Mouse (Mus musculus) splenic B cell, adult 2 months (primary cell): ENCODE measurements around the gene Magi2.

Source experiments
- DNase-seq: peaks from one replicate; pipeline ENCODE4 v3.0.0-alpha.2; 2011; ENCODE audit warnings: low read depth, low spot score
- H3K27me3 ChIP-seq: 2 replicates; pipeline ENCODE4 v1.6.1; 2012; ENCODE audit warnings: mild to moderate bottlenecking, low read length, moderate library complexity, mixed read lengths; ENCODE audit not compliant: control insufficient read depth, poor library complexity, insufficient read depth, severe bottlenecking
- H3K36me3 ChIP-seq: 2 replicates; pipeline ENCODE4 v1.6.1; 2012; ENCODE audit warnings: mild to moderate bottlenecking, low read length, moderate library complexity, mixed read lengths; ENCODE audit not compliant: control insufficient read depth, poor library complexity, insufficient read depth, severe bottlenecking

The Magi2 gene

GRCm38 (mm10) chr5:20006616-20007015, 779.8 kb downstream of the Magi2 start:
- H3K27me3 ChIP-seq = no peaks in the 10 kb centered on the region
- H3K36me3 ChIP-seq = no peaks in the 10 kb centered on the region
- no peak for DNase-seq

DNA sequence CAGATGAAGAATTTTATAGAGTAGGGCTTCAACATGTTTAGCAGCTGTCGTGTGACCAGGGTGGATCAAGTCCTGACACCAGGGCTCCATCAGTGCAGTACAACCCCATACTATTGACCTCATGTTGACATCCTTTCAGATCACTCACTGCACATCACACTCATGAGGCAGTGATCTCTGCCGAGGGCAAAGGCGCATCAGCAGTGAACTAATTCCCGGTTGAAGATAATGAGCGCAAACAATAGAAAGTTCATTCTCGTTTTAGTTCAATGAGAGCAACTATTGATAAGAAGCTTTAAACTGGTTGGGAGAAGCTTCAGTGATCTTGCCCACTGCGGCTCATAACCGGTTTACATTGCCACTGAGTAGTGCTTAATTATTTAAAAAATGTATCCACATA, 780.4 kb downstream of the Magi2 start:
- Histone ChIP-seq H3K36me3 (no peaks in the 10 kb centered on the region), H3K27me3 (no peaks in the 10 kb centered on the region)
- DNase-seq = no peak

GRCm38 (mm10) chr5:20010210-20010609, 783.4 kb downstream of the Magi2 start:
- H3K36me3 ChIP-seq = no peaks in the 10 kb centered on the region
- H3K27me3 ChIP-seq = no peaks in the 10 kb centered on the region
- DNase-seq = no peak

- no peaks in the 10 kb centered on the region for H3K27me3 ChIP-seq
- H3K36me3 ChIP-seq = no peaks in the 10 kb centered on the region
- no peak for DNase-seq
These were observed 791.2 kb downstream of the Magi2 start for GRCm38 (mm10) chr5:20018063-20018462.

- no peak for DNase-seq
- no peaks in the 10 kb centered on the region for H3K27me3 ChIP-seq
- H3K36me3 ChIP-seq = no peaks in the 10 kb centered on the region
These were observed 819.8 kb downstream of the Magi2 start for GRCm38 (mm10) chr5:20046649-20047048.

GRCm38 (mm10) chr5:20048386-20048785, 821.5 kb downstream of the Magi2 start:
- no peak for DNase-seq
- Histone ChIP-seq H3K36me3 (no peaks in the 10 kb centered on the region), H3K27me3 (no peaks in the 10 kb centered on the region)

DNA sequence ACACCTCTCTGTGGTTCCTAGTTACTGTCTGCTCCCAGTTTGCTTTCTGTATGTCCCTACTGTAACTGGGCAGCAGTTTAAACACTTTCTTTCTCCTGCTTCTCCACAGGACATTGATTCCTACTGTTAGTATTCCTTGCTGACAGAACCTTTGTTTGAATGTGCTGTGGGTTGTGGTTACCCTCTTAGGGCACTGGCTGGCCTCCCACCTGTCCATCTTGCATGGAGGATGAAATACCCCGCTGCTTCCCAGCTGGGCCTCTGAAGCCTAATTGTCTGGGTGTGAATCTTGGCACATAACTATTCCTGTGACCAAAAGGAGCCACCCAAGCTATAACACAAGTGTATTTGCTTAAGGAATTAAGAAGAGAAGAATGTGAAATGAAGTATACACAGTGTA, 823.4 kb downstream of the Magi2 start:
- no peak for DNase-seq
- no peaks in the 10 kb centered on the region for H3K36me3 ChIP-seq
- H3K27me3 ChIP-seq = no peaks in the 10 kb centered on the region

DNA sequence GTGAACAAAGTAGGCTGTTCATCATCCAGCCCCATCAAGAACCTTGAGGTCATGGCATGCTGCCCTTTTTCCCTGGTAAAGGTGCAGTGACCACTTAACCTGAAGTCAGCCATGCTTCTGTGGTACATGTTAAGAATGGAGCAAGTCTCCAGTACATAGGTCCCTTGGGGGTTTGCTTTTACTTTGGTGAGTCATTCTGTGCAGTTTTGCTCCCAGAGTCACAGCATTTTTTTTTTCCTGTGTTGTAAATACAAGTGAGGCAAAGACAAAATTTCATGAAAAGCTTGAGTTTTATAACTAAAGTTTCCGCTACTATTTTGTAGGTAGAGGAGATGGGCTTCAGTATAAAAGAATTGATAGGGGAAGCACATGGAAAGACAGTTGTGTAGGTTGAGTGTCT, 828.2 kb downstream of the Magi2 start:
- H3K36me3 ChIP-seq = no peaks in the 10 kb centered on the region
- DNase-seq = no peak
- H3K27me3 ChIP-seq = no peaks in the 10 kb centered on the region

GRCm38 (mm10) chr5:20056074-20056842, 829.4 kb downstream of the Magi2 start:
- no peak for DNase-seq
- Histone ChIP-seq H3K27me3 (no peaks in the 10 kb centered on the region), H3K36me3 (no peaks in the 10 kb centered on the region)

DNA sequence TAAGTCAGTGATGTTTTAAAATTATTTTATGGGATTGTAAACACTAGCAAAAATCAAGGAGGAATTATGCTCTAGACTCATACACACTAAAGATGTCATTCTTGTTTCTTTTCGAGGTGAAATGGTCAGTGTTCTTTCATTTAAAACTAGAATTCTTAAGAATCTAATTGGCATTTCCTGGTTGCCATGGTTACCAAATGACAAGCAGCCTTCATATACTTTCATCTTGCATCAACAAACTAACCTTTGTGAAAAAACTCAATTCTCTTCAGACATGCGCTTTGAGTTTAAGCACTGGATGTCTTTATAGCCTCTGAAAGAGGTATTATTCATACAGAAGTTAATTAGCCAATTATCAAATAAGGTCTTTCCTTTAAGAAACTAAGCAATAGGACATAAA, 830.0 kb downstream of the Magi2 start:
- no peak for DNase-seq
- no peaks in the 10 kb centered on the region for H3K27me3 ChIP-seq
- no peaks in the 10 kb centered on the region for H3K36me3 ChIP-seq

- no peak for DNase-seq
- Histone ChIP-seq H3K27me3 (no peaks in the 10 kb centered on the region), H3K36me3 (no peaks in the 10 kb centered on the region)
These were observed 835.2 kb downstream of the Magi2 start for GRCm38 (mm10) chr5:20062011-20062410.

DNA sequence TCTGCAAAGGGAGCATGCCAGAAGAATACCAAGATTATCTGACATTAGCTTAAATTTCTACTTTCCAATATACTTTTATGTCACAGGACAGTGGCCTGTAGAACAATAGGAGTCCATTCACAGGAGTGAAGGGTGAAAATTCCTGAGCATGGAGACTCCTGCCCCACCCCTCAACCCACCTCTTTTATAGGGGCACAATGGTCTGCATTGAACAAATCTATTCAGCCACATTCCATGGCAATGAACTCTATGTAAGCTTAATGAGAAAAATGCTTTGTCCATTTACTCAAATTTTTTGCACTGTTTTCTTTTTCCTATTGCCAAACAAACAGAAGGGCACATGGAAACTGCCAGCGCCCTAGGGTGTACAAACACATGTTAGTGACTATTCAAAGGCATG, 838.2 kb downstream of the Magi2 start:
- Histone ChIP-seq H3K27me3 (no peaks in the 10 kb centered on the region), H3K36me3 (no peaks in the 10 kb centered on the region)
- DNase-seq = no peak

- Histone ChIP-seq H3K27me3 (no peaks in the 10 kb centered on the region), H3K36me3 (no peaks in the 10 kb centered on the region)
- no peak for DNase-seq
These were observed 841.7 kb downstream of the Magi2 start for GRCm38 (mm10) chr5:20068496-20068895.

GRCm38 (mm10) chr5:20068921-20069486, 842.2 kb downstream of the Magi2 start:
- no peaks in the 10 kb centered on the region for H3K27me3 ChIP-seq
- H3K36me3 ChIP-seq = no peaks in the 10 kb centered on the region
- no peak for DNase-seq

DNA sequence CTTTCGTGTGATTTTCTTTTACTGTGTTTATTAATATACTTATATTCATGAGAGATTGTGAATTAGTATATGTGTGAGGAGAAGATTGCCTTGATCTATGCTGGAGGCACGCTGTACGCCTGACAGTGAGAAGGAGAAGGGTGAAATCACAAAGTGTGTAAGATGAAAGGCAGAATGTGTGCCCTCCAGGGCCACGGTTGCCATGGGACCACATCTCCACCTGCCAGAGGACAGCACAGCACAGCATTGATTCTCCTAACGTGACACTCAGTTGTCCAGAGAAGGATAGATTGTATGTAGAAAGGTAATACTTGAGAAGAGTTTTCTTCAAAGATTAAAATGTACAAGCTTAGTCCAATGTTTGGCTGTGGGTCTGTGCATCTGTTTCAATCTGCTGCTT, 847.3 kb downstream of the Magi2 start:
- H3K36me3 ChIP-seq = no peaks in the 10 kb centered on the region

GRCm38 (mm10) chr5:20074867-20075266, 848.0 kb downstream of the Magi2 start:
- DNase-seq = no peak
- Histone ChIP-seq H3K27me3 (no peaks in the 10 kb centered on the region), H3K36me3 (no peaks in the 10 kb centered on the region)

More for the DNA sequence above, 847.3 kb downstream of the Magi2 start:
- H3K27me3 ChIP-seq = no peaks in the 10 kb centered on the region
- no peak for DNase-seq
